Mouse (Mus musculus) forebrain, embryonic 12.5 days (tissue): Measurements from ENCODE around the gene Dhx40. TPM values are rescaled to one million over a fixed set of nuclear protein-coding genes. Genes with fewer than 3 reads are reported as not detected.
A peak's percentile ranks its signal among the peaks of the same experiment; 100 is the strongest.
"Not testable (repeated sequence)": the region's sequence is repeated elsewhere in the genome, so short reads cannot be mapped to it uniquely, and the experiment has no call there.

ENCODE experiments used
- ATAC-seq: fragments of 200-750 bp; cut with Nextera tagmentation; 2 replicates; pipeline ENCODE4 v1.8.0; 2017; ENCODE audit warnings: moderate TSS enrichment; ENCODE audit not compliant: low FRiP score
- H3K27ac ChIP-seq: fragments of 300-500 bp; sonication (generic); 2 replicates; pipeline ENCODE4 v1.5.1; 2016; ENCODE audit warnings: mild to moderate bottlenecking
- H3K27me3 ChIP-seq: fragments of 300-500 bp; sonication (generic); 2 replicates; pipeline ENCODE4 v1.6.1; 2016; ENCODE audit warnings: mild to moderate bottlenecking
- H3K36me3 ChIP-seq: fragments of 300-500 bp; sonication (generic); replicated peaks from 2 replicates; pipeline ENCODE4 v1.6.1; 2016; ENCODE audit warnings: mild to moderate bottlenecking
- H3K4me1 ChIP-seq: fragments of 300-500 bp; sonication (generic); 2 replicates; pipeline ENCODE4 v1.6.1; 2016
- H3K4me2 ChIP-seq: fragments of 300-500 bp; sonication (generic); 2 replicates; pipeline ENCODE4 v1.6.1; 2016; ENCODE audit warnings: mild to moderate bottlenecking, moderate library complexity
- H3K4me3 ChIP-seq: fragments of 300-500 bp; sonication (generic); replicated peaks from 2 replicates; pipeline ENCODE4 v1.5.1; 2016; ENCODE audit warnings: mild to moderate bottlenecking
- H3K9ac ChIP-seq: fragments of 300-500 bp; sonication (generic); 2 replicates; pipeline ENCODE4 v1.6.1; 2016; ENCODE audit warnings: mild to moderate bottlenecking
- H3K9me3 ChIP-seq: fragments of 300-500 bp; sonication (generic); 2 replicates; pipeline ENCODE4 v1.6.1; 2016
- WGBS: fragments of 180-500 bp; shearing (Covaris S2); methylation state at CpG from one replicate; pipeline ENCODE4 v1.1.7; 2016; 5-methylcytosine and 5-hydroxymethylcytosine counted together
- polyA plus RNA-seq: library from polyadenylated mRNA; unstranded; fragments of >200 nt; fragmentation: Nextera tagmentation; extraction: Ambion mirVana; gene quantifications from 2 replicates; pipeline ENCODE4 v1.2.1, GENCODE M21; 2016

Dhx40 gene
- polyA plus RNA-seq, 1 experiment from 2014 or later = 44.0 TPM

DNA sequence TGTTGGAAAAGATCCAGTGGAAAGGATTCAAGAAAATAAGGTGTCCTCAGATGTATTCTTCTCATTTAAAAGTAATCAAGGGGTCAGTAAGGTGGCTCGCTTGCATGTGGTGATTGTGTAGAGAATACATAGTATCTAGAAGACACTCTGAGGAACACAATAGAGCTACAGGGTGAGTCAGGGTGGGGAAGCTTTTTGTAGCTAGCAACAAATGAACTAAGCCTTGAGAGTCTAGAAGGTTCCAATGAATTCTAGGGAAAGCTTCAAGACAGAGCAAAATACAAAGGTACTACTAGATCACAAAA, 3.7 kb upstream of the Dhx40 start:
- Histone ChIP-seq H3K9ac (no peak overlapping the region), H3K4me1 (peaks cover 10% of the 10 kb centered on the region), H3K4me3 (no peak overlapping the region), H3K9me3 (no peaks in the 10 kb centered on the region), H3K4me2 (no peak overlapping the region), H3K27me3 (no peaks in the 10 kb centered on the region), H3K27ac (no peak overlapping the region), H3K36me3 (no peaks in the 10 kb centered on the region)
- 80% methylated on average over 1 of the region's 1 CpGs for WGBS
- no peak for ATAC-seq

DNA sequence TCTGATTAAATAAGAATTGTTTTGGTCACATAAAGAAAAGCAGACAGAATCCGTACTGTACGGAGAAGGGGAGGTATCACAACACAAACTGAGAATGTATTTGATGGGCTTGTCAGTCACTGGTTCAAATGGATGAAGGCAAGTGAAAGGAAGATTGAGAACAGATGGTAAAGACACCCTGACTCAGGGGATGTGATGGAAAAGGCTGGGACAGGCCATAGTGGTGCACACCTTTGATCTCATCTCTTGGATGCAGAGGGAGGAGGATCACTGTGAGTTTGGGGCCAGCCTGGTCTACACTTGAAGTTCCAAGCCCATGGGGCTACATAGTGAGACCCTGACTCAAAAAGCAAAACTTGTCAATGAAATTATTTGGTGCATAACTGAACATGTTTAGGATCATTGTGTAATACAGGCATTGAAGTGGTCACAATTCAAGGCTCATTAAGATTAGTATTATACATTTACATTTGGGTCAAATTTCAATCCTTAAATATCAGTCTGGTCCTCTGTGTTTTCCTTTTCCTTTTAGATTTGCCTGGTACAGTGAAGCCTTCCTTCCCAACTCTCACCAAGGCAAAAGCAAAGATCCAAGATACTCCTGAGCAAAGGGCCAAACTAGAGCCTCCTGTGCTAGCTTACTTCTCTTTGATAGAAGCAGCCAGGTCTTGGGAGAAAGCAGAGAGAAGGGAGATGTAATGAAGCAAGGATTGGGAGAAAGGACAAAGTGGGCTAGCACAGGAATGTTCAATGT, 3.2 kb upstream of the Dhx40 start:
- no peak for ATAC-seq
- Histone ChIP-seq H3K9me3 (no peaks in the 10 kb centered on the region), H3K9ac (no peak overlapping the region), H3K4me1 (peaks cover 13% of the 10 kb centered on the region), H3K4me3 (no peak overlapping the region), H3K36me3 (no peaks in the 10 kb centered on the region), H3K27me3 (no peaks in the 10 kb centered on the region), H3K4me2 (no peak overlapping the region), H3K27ac (no peak overlapping the region)
- 89% methylated on average over 2 of the region's 2 CpGs for WGBS

DNA sequence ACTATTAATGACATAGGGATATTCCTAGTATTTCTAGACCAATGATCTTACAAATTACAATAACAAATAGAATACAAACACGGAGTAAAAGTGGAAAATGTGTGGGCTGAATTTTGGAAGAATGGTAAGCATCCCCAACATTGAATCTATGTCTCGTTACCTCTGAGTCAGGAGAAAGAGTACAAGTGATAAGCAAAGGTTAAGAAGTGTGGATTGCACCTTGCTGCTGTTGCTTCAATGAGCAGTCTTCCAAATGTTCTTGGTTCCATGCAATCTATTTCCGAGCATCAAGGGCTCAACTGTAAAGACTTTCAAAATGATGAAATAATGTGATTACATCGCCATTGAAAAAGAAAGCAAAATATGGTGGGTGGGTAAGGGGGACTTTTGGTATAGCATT, 2.3 kb upstream of the Dhx40 start:
- Histone ChIP-seq H3K36me3 (peaks cover 3% of the 10 kb centered on the region), H3K4me2 (no peak overlapping the region), H3K27ac (no peak overlapping the region), H3K9me3 (no peaks in the 10 kb centered on the region), H3K9ac (no peak overlapping the region), H3K4me1 (peaks cover 13% of the 10 kb centered on the region), H3K27me3 (no peaks in the 10 kb centered on the region), H3K4me3 (no peak overlapping the region)
- ATAC-seq = no peak
- 74% methylated on average over 4 of the region's 4 CpGs for WGBS

DNA sequence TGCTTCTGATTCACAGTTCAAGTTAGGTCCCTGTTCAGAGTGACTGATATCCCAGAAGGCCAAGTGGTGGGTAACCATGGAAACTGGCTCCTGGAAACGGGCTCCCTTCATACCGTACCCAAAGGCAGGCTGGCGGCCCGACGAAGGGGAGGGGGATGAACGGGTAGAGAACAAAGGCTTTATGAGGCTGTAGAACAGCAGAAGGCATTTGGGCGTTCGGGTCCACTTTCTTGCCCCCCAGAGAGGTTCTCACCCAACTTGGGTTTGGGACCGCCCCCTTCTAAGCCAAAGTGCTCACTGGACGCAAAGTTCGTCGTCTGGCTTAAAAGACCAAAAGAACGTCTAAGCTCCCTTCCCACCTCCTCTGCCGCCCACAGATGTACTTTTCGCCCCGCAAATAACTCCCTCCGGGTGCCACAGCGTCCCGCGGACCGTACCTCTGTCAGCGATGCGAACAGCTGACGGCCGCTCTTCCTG, 507 bp downstream of the Dhx40 start:
- peak overlapping the region; percentile 53 for H3K4me2 ChIP-seq
- peak overlapping the region; percentile 70 for H3K9ac ChIP-seq
- H3K36me3 ChIP-seq = peaks cover 24% of the 10 kb centered on the region
- H3K4me1 ChIP-seq = peaks cover 13% of the 10 kb centered on the region
- peak overlapping the region; percentile 88 for H3K27ac ChIP-seq
- H3K4me3 ChIP-seq = peak overlapping the region; percentile 96
- WGBS = under 1% methylated on average over 25 of the region's 25 CpGs
- H3K9me3 ChIP-seq = no peaks in the 10 kb centered on the region
- no peaks in the 10 kb centered on the region for H3K27me3 ChIP-seq
- peak; percentile 91 for ATAC-seq

- no peak overlapping the region for H3K27ac ChIP-seq
- no peak overlapping the region for H3K9ac ChIP-seq
- no peaks in the 10 kb centered on the region for H3K9me3 ChIP-seq
- H3K4me1 ChIP-seq = no peaks in the 10 kb centered on the region
- 75% methylated on average over 1 of the region's 1 CpGs for WGBS
- ATAC-seq = no peak
- H3K36me3 ChIP-seq = peaks cover 65% of the 10 kb centered on the region
- H3K27me3 ChIP-seq = no peaks in the 10 kb centered on the region
- no peak overlapping the region for H3K4me2 ChIP-seq
- H3K4me3 ChIP-seq = no peak overlapping the region
These were observed 13.4 kb downstream of the Dhx40 start for GRCm38 (mm10) chr11:86794161-86794560.

- not testable (repeated sequence) for ATAC-seq, H3K9ac ChIP-seq, H3K4me3 ChIP-seq, H3K4me2 ChIP-seq, H3K9me3 ChIP-seq, H3K4me1 ChIP-seq, H3K27me3 ChIP-seq, H3K27ac ChIP-seq
- 92% methylated on average over 5 of the region's 5 CpGs for WGBS
- peaks cover 69% of the 10 kb centered on the region for H3K36me3 ChIP-seq
These were observed 20.1 kb downstream of the Dhx40 start for GRCm38 (mm10) chr11:86787436-86787835.

GRCm38 (mm10) chr11:86785767-86786166, 21.8 kb downstream of the Dhx40 start:
- Histone ChIP-seq H3K4me2 (no peak overlapping the region), H3K36me3 (peaks cover 75% of the 10 kb centered on the region), H3K9me3 (no peaks in the 10 kb centered on the region), H3K9ac (no peak overlapping the region), H3K27me3 (no peaks in the 10 kb centered on the region), H3K4me1 (no peaks in the 10 kb centered on the region), H3K27ac (no peak overlapping the region), H3K4me3 (no peak overlapping the region)
- ATAC-seq = no peak
- 92% methylated on average over 2 of the region's 2 CpGs for WGBS

GRCm38 (mm10) chr11:86769884-86770283, 37.7 kb downstream of the Dhx40 start:
- no peaks in the 10 kb centered on the region for H3K27me3 ChIP-seq
- H3K4me2 ChIP-seq = no peak overlapping the region
- WGBS = 92% methylated on average over 4 of the region's 4 CpGs
- ATAC-seq = no peak
- no peak overlapping the region for H3K4me3 ChIP-seq
- peaks cover 47% of the 10 kb centered on the region for H3K36me3 ChIP-seq
- H3K27ac ChIP-seq = no peak overlapping the region
- no peak overlapping the region for H3K9ac ChIP-seq
- H3K9me3 ChIP-seq = no peaks in the 10 kb centered on the region
- no peaks in the 10 kb centered on the region for H3K4me1 ChIP-seq

DNA sequence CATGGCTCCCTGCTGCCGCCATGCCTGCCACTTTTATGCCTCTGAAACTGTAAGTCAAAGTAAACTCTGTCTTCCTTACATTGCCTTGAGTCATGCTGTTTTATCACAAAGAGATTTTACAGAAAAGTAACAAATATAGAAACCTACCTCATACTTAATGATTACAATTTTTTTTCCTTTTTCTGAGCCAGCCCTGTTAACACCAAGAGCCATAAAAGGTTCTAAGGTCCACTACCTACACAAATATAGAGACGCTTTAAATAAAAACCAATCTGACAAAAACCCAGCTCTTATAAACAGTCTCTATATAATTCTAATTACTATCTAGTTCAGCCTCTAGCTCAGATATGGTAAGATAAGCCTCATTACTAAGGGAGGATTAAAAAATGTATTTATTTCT, 43.0 kb downstream of the Dhx40 start:
- H3K9ac ChIP-seq = no peak overlapping the region
- H3K9me3 ChIP-seq = no peaks in the 10 kb centered on the region
- no peak overlapping the region for H3K4me2 ChIP-seq
- peaks cover 12% of the 10 kb centered on the region for H3K36me3 ChIP-seq
- H3K4me3 ChIP-seq = no peak overlapping the region
- WGBS = 90% methylated on average over 2 of the region's 2 CpGs
- no peak for ATAC-seq
- no peak overlapping the region for H3K27ac ChIP-seq
- H3K27me3 ChIP-seq = no peaks in the 10 kb centered on the region
- no peaks in the 10 kb centered on the region for H3K4me1 ChIP-seq

- ATAC-seq = not testable (repeated sequence)
- 92% methylated on average over 11 of the region's 11 CpGs for WGBS
These were observed 44.4 kb downstream of the Dhx40 start for GRCm38 (mm10) chr11:86763127-86763526.

DNA sequence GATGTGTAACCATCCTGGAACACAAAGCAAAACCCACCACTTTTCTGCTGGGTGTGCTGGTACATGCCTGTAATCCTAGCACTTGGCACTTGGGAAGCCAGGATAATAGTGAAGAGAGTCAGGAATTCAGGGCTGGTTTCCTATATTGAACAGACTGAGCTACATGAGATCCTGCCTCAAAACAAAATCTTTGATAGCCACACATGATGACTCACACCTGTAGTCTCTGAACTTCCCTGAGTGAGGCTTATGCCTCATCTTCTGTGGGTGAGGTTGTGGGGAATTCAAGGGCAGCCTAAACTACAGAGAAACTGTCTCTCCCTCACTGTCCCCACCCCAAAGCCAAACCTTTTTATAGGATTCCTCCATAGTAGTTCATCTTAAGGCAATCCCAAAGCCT, 47.2 kb downstream of the Dhx40 start:
- H3K36me3 ChIP-seq = no peaks in the 10 kb centered on the region
- H3K9ac ChIP-seq = no peak overlapping the region
- H3K27ac ChIP-seq = no peak overlapping the region
- no peak for ATAC-seq
- H3K9me3 ChIP-seq = no peaks in the 10 kb centered on the region
- H3K4me2 ChIP-seq = no peak overlapping the region
- peaks cover 16% of the 10 kb centered on the region for H3K4me1 ChIP-seq
- no peak overlapping the region for H3K4me3 ChIP-seq
- no peaks in the 10 kb centered on the region for H3K27me3 ChIP-seq

More at GRCm38 (mm10) chr11:86763127-86763526, 44.4 kb downstream of the Dhx40 start:
- not testable (repeated sequence) for H3K4me2 ChIP-seq, H3K27ac ChIP-seq, H3K9me3 ChIP-seq, H3K9ac ChIP-seq, H3K27me3 ChIP-seq, H3K36me3 ChIP-seq, H3K4me3 ChIP-seq, H3K4me1 ChIP-seq

DNA sequence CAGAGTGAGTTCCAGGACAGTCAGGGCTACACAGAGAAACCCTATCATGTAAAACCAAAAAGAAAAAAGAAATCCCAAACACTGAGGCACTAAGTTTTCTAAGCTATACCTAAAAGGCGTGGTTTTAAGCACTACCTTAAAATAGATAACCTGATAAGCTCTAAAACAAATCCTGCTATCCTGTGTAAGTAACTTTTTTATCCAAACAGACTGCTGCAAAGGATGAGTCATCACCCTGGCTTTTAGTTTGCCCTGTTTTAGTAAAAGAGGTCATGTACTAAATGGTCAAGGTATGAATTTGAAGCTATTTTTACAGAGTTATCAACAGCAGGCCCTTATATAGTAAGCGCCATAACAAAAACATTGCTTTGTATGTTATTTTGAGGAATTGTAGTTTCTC, 47.7 kb downstream of the Dhx40 start:
- no peak overlapping the region for H3K9ac ChIP-seq
- no peaks in the 10 kb centered on the region for H3K27me3 ChIP-seq
- 91% methylated on average over 2 of the region's 2 CpGs for WGBS
- H3K27ac ChIP-seq = no peak overlapping the region
- no peaks in the 10 kb centered on the region for H3K9me3 ChIP-seq
- no peaks in the 10 kb centered on the region for H3K36me3 ChIP-seq
- H3K4me1 ChIP-seq = peaks cover 20% of the 10 kb centered on the region
- H3K4me2 ChIP-seq = no peak overlapping the region
- no peak for ATAC-seq
- H3K4me3 ChIP-seq = no peak overlapping the region

- no peaks in the 10 kb centered on the region for H3K27me3 ChIP-seq
- H3K9me3 ChIP-seq = no peaks in the 10 kb centered on the region
- WGBS = 93% methylated on average over 1 of the region's 1 CpGs
- peaks cover 23% of the 10 kb centered on the region for H3K4me1 ChIP-seq
- ATAC-seq = no peak
- no peak overlapping the region for H3K27ac ChIP-seq
- H3K4me3 ChIP-seq = no peak overlapping the region
- no peak overlapping the region for H3K4me2 ChIP-seq
- H3K36me3 ChIP-seq = no peaks in the 10 kb centered on the region
- H3K9ac ChIP-seq = no peak overlapping the region
These were observed 48.3 kb downstream of the Dhx40 start for GRCm38 (mm10) chr11:86759226-86759625.
